Mouse (Mus musculus): ENCODE results near the gene Gm29666. TPM values are rescaled to one million over a fixed set of nuclear protein-coding genes. Genes with fewer than 3 reads are reported as not detected.

Gene Gm29666
- total and polyA plus RNA-seq, 3 experiments = 0.11 to 7.0 (median 1.9) TPM

- no peak for DNase-seq (ENCODE audit: low spot score)
- Histone ChIP-seq H3K4me3 (ENCODE audit: low read depth, low read length) (no peak overlapping the region), H3K9me3 (replicated peaks) (no peaks in the 10 kb centered on the region), H3K4me1 (ENCODE audit: insufficient read depth, low read depth, low read length) (peaks cover 2% of the 10 kb centered on the region; the same call in 1 of the 2 replicates), H3K36me3 (replicated peaks) (peaks cover 81% of the 10 kb centered on the region), H3K27me3 (ENCODE audit: insufficient read depth, low read length) (no peaks in the 10 kb centered on the region)
- ATAC-seq (ENCODE audit: extremely low read depth, insufficient number of reproducible peaks, low FRiP score, poor library complexity, severe bottlenecking) = no peak
- TF ChIP-seq TAL1 (conservative IDR thresholded peaks at IDR 0.05; ENCODE audit: low read depth, low read length) (no peak), CTCF (IDR thresholded peaks at IDR 0.05; ENCODE audit: low read depth, low read length) (no peak), POLR2AphosphoS5 (IDR thresholded peaks at IDR 0.05; ENCODE audit: insufficient replicate concordance, low read depth, low read length) (no peak), GATA2 (IDR thresholded peaks at IDR 0.05; ENCODE audit: borderline replicate concordance, low read depth, low read length) (no peak), GATA1 (IDR thresholded peaks at IDR 0.05; ENCODE audit: borderline replicate concordance, low read length) (no peak)
Measured at GRCm38 (mm10) chr15:84944319-84944718, 24.5 kb upstream of the Gm29666 start.

GRCm38 (mm10) chr15:84942647-84943285 lies 22.9 kb upstream of the Gm29666 start:
- Histone ChIP-seq H3K4me1 (ENCODE audit: insufficient read depth, low read depth, low read length) (peaks cover 2% of the 10 kb centered on the region; the same call in 1 of the 2 replicates), H3K4me3 (ENCODE audit: low read depth, low read length) (no peak overlapping the region), H3K36me3 (replicated peaks) (peaks cover 81% of the 10 kb centered on the region), H3K27me3 (ENCODE audit: insufficient read depth, low read length) (no peaks in the 10 kb centered on the region), H3K9me3 (replicated peaks) (no peaks in the 10 kb centered on the region)
- no peak for TF ChIP-seq TAL1 (conservative IDR thresholded peaks at IDR 0.05; ENCODE audit: low read depth, low read length)
- no peak for TF ChIP-seq GATA2 (IDR thresholded peaks at IDR 0.05; ENCODE audit: borderline replicate concordance, low read depth, low read length)
- TF ChIP-seq POLR2AphosphoS5 (IDR thresholded peaks at IDR 0.05; ENCODE audit: insufficient replicate concordance, low read depth, low read length) = no peak
- no peak for TF ChIP-seq GATA1 (IDR thresholded peaks at IDR 0.05; ENCODE audit: borderline replicate concordance, low read length)
- TF ChIP-seq CTCF (IDR thresholded peaks at IDR 0.05; ENCODE audit: low read depth, low read length) = no peak
- ATAC-seq (ENCODE audit: extremely low read depth, insufficient number of reproducible peaks, low FRiP score, poor library complexity, severe bottlenecking) (no peak), DNase-seq (ENCODE audit: low spot score) (no peak)

GRCm38 (mm10) chr15:84940102-84940501 lies 20.3 kb upstream of the Gm29666 start:
- no peaks in the 10 kb centered on the region for H3K27me3 ChIP-seq (ENCODE audit: insufficient read depth, low read length)
- H3K4me3 ChIP-seq (ENCODE audit: low read depth, low read length) = no peak overlapping the region
- DNase-seq (ENCODE audit: low spot score) (no peak), ATAC-seq (ENCODE audit: extremely low read depth, insufficient number of reproducible peaks, low FRiP score, poor library complexity, severe bottlenecking) (no peak)
- H3K4me1 ChIP-seq (ENCODE audit: insufficient read depth, low read depth, low read length) = peaks cover 17% of the 10 kb centered on the region
- TF ChIP-seq GATA2 (IDR thresholded peaks at IDR 0.05; ENCODE audit: borderline replicate concordance, low read depth, low read length) (no peak), CTCF (IDR thresholded peaks at IDR 0.05; ENCODE audit: low read depth, low read length) (no peak), POLR2AphosphoS5 (IDR thresholded peaks at IDR 0.05; ENCODE audit: insufficient replicate concordance, low read depth, low read length) (no peak), GATA1 (IDR thresholded peaks at IDR 0.05; ENCODE audit: borderline replicate concordance, low read length) (no peak), TAL1 (conservative IDR thresholded peaks at IDR 0.05; ENCODE audit: low read depth, low read length) (no peak)
- H3K36me3 ChIP-seq (replicated peaks) = peaks cover 90% of the 10 kb centered on the region
- no peaks in the 10 kb centered on the region for H3K9me3 ChIP-seq (replicated peaks)

GRCm38 (mm10) chr15:84934901-84935300 lies 15.1 kb upstream of the Gm29666 start:
- TF ChIP-seq POLR2AphosphoS5 (IDR thresholded peaks at IDR 0.05; ENCODE audit: insufficient replicate concordance, low read depth, low read length) = no peak
- TF ChIP-seq GATA2 (IDR thresholded peaks at IDR 0.05; ENCODE audit: borderline replicate concordance, low read depth, low read length) = no peak
- TF ChIP-seq GATA1 (IDR thresholded peaks at IDR 0.05; ENCODE audit: borderline replicate concordance, low read length) = no peak
- TF ChIP-seq TAL1 (conservative IDR thresholded peaks at IDR 0.05; ENCODE audit: low read depth, low read length) = no peak
- no peak for ATAC-seq (ENCODE audit: extremely low read depth, insufficient number of reproducible peaks, low FRiP score, poor library complexity, severe bottlenecking)
- no peaks in the 10 kb centered on the region for H3K27me3 ChIP-seq (ENCODE audit: insufficient read depth, low read length)
- H3K36me3 ChIP-seq (replicated peaks) = peaks cover 100% of the 10 kb centered on the region
- H3K4me1 ChIP-seq (ENCODE audit: insufficient read depth, low read depth, low read length) = peaks cover 26% of the 10 kb centered on the region
- DNase-seq (ENCODE audit: low spot score) = no peak
- no peak overlapping the region for H3K4me3 ChIP-seq (ENCODE audit: low read depth, low read length)
- no peaks in the 10 kb centered on the region for H3K9me3 ChIP-seq (replicated peaks)

- Histone ChIP-seq H3K27me3 (ENCODE audit: insufficient read depth, low read length) (no peaks in the 10 kb centered on the region), H3K9me3 (replicated peaks) (no peaks in the 10 kb centered on the region), H3K4me1 (ENCODE audit: insufficient read depth, low read depth, low read length) (peaks cover 36% of the 10 kb centered on the region), H3K36me3 (replicated peaks) (peaks cover 99% of the 10 kb centered on the region), H3K4me3 (ENCODE audit: low read depth, low read length) (no peak overlapping the region)
- DNase-seq (ENCODE audit: low spot score) = no peak
- TF ChIP-seq GATA2 (IDR thresholded peaks at IDR 0.05; ENCODE audit: borderline replicate concordance, low read depth, low read length) (no peak), CTCF (IDR thresholded peaks at IDR 0.05; ENCODE audit: low read depth, low read length) (no peak), TAL1 (conservative IDR thresholded peaks at IDR 0.05; ENCODE audit: low read depth, low read length) (no peak), POLR2AphosphoS5 (IDR thresholded peaks at IDR 0.05; ENCODE audit: insufficient replicate concordance, low read depth, low read length) (no peak)
- no peak for ATAC-seq (ENCODE audit: extremely low read depth, insufficient number of reproducible peaks, low FRiP score, poor library complexity, severe bottlenecking)
Measured at GRCm38 (mm10) chr15:84932351-84932750, 12.5 kb upstream of the Gm29666 start.

GRCm38 (mm10) chr15:84925495-84926018 lies 5.7 kb upstream of the Gm29666 start:
- Histone ChIP-seq H3K4me3 (ENCODE audit: low read depth, low read length) (peak overlapping the region; percentile 52; the same call in 1 of the 2 replicates), H3K36me3 (replicated peaks) (peaks cover 58% of the 10 kb centered on the region), H3K9me3 (replicated peaks) (no peaks in the 10 kb centered on the region), H3K4me1 (ENCODE audit: insufficient read depth, low read depth, low read length) (peaks cover 43% of the 10 kb centered on the region), H3K27me3 (ENCODE audit: insufficient read depth, low read length) (no peaks in the 10 kb centered on the region)
- TF ChIP-seq GATA1 (IDR thresholded peaks at IDR 0.05; ENCODE audit: borderline replicate concordance, low read length) (no peak), TAL1 (conservative IDR thresholded peaks at IDR 0.05; ENCODE audit: low read depth, low read length) (no peak), GATA2 (IDR thresholded peaks at IDR 0.05; ENCODE audit: borderline replicate concordance, low read depth, low read length) (no peak), POLR2AphosphoS5 (IDR thresholded peaks at IDR 0.05; ENCODE audit: insufficient replicate concordance, low read depth, low read length) (no peak), CTCF (IDR thresholded peaks at IDR 0.05; ENCODE audit: low read depth, low read length) (no peak)
- DNase-seq (ENCODE audit: low spot score) = peak; percentile 18
- no peak for ATAC-seq (ENCODE audit: extremely low read depth, insufficient number of reproducible peaks, low FRiP score, poor library complexity, severe bottlenecking)
